In genomic region chr19:7166200-7166711, GRCm38 (mm10) we compare ENCODE assay signal across 9 mouse cellular contexts. TPM values are rescaled to one million over a fixed set of nuclear protein-coding genes. Genes with fewer than 3 reads are reported as not detected.
DNase-seq lines count a peak whose midpoint lies in the region; ATAC-seq and TF ChIP-seq lines count a peak whose summit lies in the region.
"Had no signal": no experiment of that assay in that cellular context is flagged by ENCODE, and none has a peak within 500 bp of the region (broad histone marks: within the 10 kb centered on the region; RNA-seq: fewer than 3 reads in every experiment).

No protein-coding gene starts in this region.

- H3K4me1 ChIP-seq in forebrain, embryonic 11.5 days (replicated peaks; ENCODE audit: control insufficient read depth, insufficient read depth, low read length), result peaks cover 22% of the 10 kb centered on the region
- H3K4me1 ChIP-seq in intestine, embryonic 16.5 days (ENCODE audit: control insufficient read depth, insufficient read depth, low read length), result peaks cover 24% of the 10 kb centered on the region
- peaks cover 37% of the 10 kb centered on the region for H3K4me1 ChIP-seq in neural tube, embryonic 12.5 days

- no peaks in the 10 kb centered on the region for H3K36me3 ChIP-seq in forebrain, embryonic 11.5 days (ENCODE audit: control insufficient read depth, insufficient read depth, low read length)
- no peaks in the 10 kb centered on the region for H3K36me3 ChIP-seq in intestine, embryonic 16.5 days (ENCODE audit: control insufficient read depth, insufficient read depth, low read length)
- no peaks in the 10 kb centered on the region for H3K36me3 ChIP-seq in neural tube, embryonic 12.5 days

- TF ChIP-seq CTCF in layer of hippocampus, adult 2 months (conservative IDR thresholded peaks at IDR 0.05), result no peak

- H3K27me3 ChIP-seq in forebrain, embryonic 11.5 days (ENCODE audit: control insufficient read depth, insufficient read depth, low read length), result peaks cover 40% of the 10 kb centered on the region
- H3K27me3 ChIP-seq in intestine, embryonic 16.5 days (replicated peaks; ENCODE audit: control insufficient read depth, insufficient read depth, low read length), result peaks cover 40% of the 10 kb centered on the region
- H3K27me3 ChIP-seq in neural tube, embryonic 12.5 days (replicated peaks), result peaks cover 84% of the 10 kb centered on the region

- peak overlapping the region; percentile 98 for H3K4me2 ChIP-seq in forebrain, embryonic 11.5 days (ENCODE audit: low read depth, low read length, severe bottlenecking)
- H3K4me2 ChIP-seq in intestine, embryonic 16.5 days (ENCODE audit: low read depth, low read length), result peak overlapping the region; percentile 100
- H3K4me2 ChIP-seq in neural tube, embryonic 12.5 days (replicated peaks), result peak overlapping the region; percentile 95

- H3K27ac ChIP-seq in layer of hippocampus, adult 2 months, result no peak overlapping the region; the same call in 1 of the 2 replicates
- no peak overlapping the region for H3K27ac ChIP-seq in forebrain, embryonic 11.5 days (ENCODE audit: low read depth, low read length)
- no peak overlapping the region for H3K27ac ChIP-seq in intestine, embryonic 16.5 days (ENCODE audit: low read length)
- H3K27ac ChIP-seq in neural tube, embryonic 12.5 days, result no peak overlapping the region

- 6% methylated on average over 14 of the region's 15 CpGs for WGBS in forebrain, embryonic 11.5 days
- 7% methylated on average over 9 of the region's 15 CpGs for WGBS in intestine, embryonic 16.5 days
- 2% methylated on average over 15 of the region's 15 CpGs for WGBS in neural tube, embryonic 12.5 days

- H3K9ac ChIP-seq in forebrain, embryonic 11.5 days (ENCODE audit: low read length), result peak overlapping the region; percentile 77
- H3K9ac ChIP-seq in intestine, embryonic 16.5 days (ENCODE audit: low read depth, low read length), result peak overlapping the region; percentile 74
- H3K9ac ChIP-seq in neural tube, embryonic 12.5 days, result peak overlapping the region; percentile 65

- intact Hi-C loops in left cerebral cortex, postnatal 10 days (cut with DNase I), result no loop called here

- no peak for DNase-seq in layer of hippocampus, adult 2 months (ENCODE audit: low spot score in 2 of 2)
- DNase-seq in layer of hippocampus, postnatal 36 days, result no peak
- DNase-seq in forebrain, embryonic 11.5 days (ENCODE audit: low spot score), result no peak
- no peak for DNase-seq in left cerebral cortex, postnatal 10 days (ENCODE audit: extremely low spot score in 1 of 2, low spot score in 2 of 2)
- DNase-seq in embryo, embryonic 9.5 days (ENCODE audit: extremely low spot score), result no peak
- DNase-seq in cerebellum, postnatal 36 days, result no peak
- DNase-seq: right cerebral cortex, postnatal 14 days had no signal

- peak overlapping the region; percentile 47 for H3K4me3 ChIP-seq in layer of hippocampus, adult 2 months
- peak overlapping the region; percentile 73 for H3K4me3 ChIP-seq in forebrain, embryonic 11.5 days (ENCODE audit: low read depth, low read length)
- peak overlapping the region; percentile 66 for H3K4me3 ChIP-seq in intestine, embryonic 16.5 days (ENCODE audit: low read length)
- peak overlapping the region; percentile 64 for H3K4me3 ChIP-seq in neural tube, embryonic 12.5 days

- no peaks in the 10 kb centered on the region for H3K9me3 ChIP-seq in forebrain, embryonic 11.5 days (ENCODE audit: control insufficient read depth, low read length)
- no peaks in the 10 kb centered on the region for H3K9me3 ChIP-seq in intestine, embryonic 16.5 days (ENCODE audit: control insufficient read depth, low read length)
- no peaks in the 10 kb centered on the region for H3K9me3 ChIP-seq in neural tube, embryonic 12.5 days

- ATAC-seq in forebrain, embryonic 11.5 days (replicated peaks; ENCODE audit: low FRiP score), result peak; percentile 39
- ATAC-seq in intestine, embryonic 16.5 days, result no peak
- ATAC-seq in neural tube, embryonic 12.5 days (ENCODE audit: low FRiP score, low read depth), result 0 out of 2 replicates have a peak, but pooled peaks have one; percentile 13

RNA-seq across cellular contexts. Expression of gene Otub1, which starts 39.9 kb away (rescaled TPM):
- 100 to 1,000 TPM; 299 TPM for total RNA-seq in layer of hippocampus, adult 2 months (2021)
- 100 to 1,000 TPM; 282 to 286 TPM for total RNA-seq in layer of hippocampus, postnatal 36 days (2021)
- polyA plus RNA-seq in forebrain, embryonic 11.5 days (2014; fragmentation: Nextera tagmentation; extraction: Ambion mirVana), result 238 and 256 TPM in 2 replicates
- 162 and 166 TPM in 2 replicates for polyA plus RNA-seq in intestine, embryonic 16.5 days (2015; fragmentation: Nextera tagmentation; extraction: Ambion mirVana)
- 244 and 249 TPM in 2 replicates for polyA plus RNA-seq in neural tube, embryonic 12.5 days (2016; fragmentation: Nextera tagmentation; extraction: Ambion mirVana)
- total RNA-seq in left cerebral cortex, postnatal 10 days (2021), result 100 to 1,000 TPM; 222 to 235 TPM

RNA-seq across cellular contexts. Expression of gene Cox8a, which starts 51.2 kb away (rescaled TPM):
- 1,000 to 10,000 TPM in 1 of 2 experiments, 100 to 1,000 TPM in 1; 959 to 1,016 TPM for total RNA-seq in layer of hippocampus, adult 2 months (2021)
- 1,000 to 10,000 TPM; 1,005 to 1,018 TPM for total RNA-seq in layer of hippocampus, postnatal 36 days (2021)
- polyA plus RNA-seq in forebrain, embryonic 11.5 days (2014; fragmentation: Nextera tagmentation; extraction: Ambion mirVana), result 678 and 706 TPM in 2 replicates
- polyA plus RNA-seq in intestine, embryonic 16.5 days (2015; fragmentation: Nextera tagmentation; extraction: Ambion mirVana), result 1,467 and 1,508 TPM in 2 replicates
- polyA plus RNA-seq in neural tube, embryonic 12.5 days (2016; fragmentation: Nextera tagmentation; extraction: Ambion mirVana), result 822 and 941 TPM in 2 replicates
- 100 to 1,000 TPM; 855 to 924 TPM for total RNA-seq in left cerebral cortex, postnatal 10 days (2021)
